Mouse (Mus musculus): Measurements from ENCODE around the gene Dhrs7b.

DNA sequence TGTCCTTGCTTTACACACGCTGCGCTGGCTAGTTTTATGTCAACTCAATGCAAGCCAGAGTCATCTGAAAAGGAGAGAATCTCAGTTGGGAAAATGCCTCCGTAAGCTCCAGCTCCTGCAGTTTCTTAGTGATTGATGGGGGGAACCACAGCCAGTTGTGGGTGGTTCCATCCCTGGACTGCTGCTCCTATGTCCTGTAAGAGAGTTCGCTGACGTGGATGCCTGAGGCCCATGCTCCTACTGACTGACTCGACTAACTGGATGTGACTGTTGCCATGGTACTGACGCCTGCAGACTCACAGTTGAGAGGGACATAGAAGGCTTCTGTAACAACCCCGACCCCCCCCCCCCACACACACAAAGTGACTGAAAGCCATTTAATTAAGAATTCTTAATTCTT lies 37.5 kb downstream of the Dhrs7b start:
- TF ChIP-seq CTCF (IDR thresholded peaks at IDR 0.05; ENCODE audit: low read depth) (no peak), EP300 (IDR thresholded peaks at IDR 0.05; ENCODE audit: low read depth) (no peak)
